Mouse (Mus musculus) T-cell, adult 2 months (primary cell): ENCODE results near the gene Qser1.
A peak's percentile ranks its signal among the peaks of the same experiment; 100 is the strongest.
"Not testable (repeated sequence)": the region's sequence is repeated elsewhere in the genome, so short reads cannot be mapped to it uniquely, and the experiment has no call there.

Experiments
- DNase-seq: peaks from one replicate; pipeline ENCODE4 v3.0.0; 2022; ENCODE audit warnings: low spot score

Gene Qser1

DNA sequence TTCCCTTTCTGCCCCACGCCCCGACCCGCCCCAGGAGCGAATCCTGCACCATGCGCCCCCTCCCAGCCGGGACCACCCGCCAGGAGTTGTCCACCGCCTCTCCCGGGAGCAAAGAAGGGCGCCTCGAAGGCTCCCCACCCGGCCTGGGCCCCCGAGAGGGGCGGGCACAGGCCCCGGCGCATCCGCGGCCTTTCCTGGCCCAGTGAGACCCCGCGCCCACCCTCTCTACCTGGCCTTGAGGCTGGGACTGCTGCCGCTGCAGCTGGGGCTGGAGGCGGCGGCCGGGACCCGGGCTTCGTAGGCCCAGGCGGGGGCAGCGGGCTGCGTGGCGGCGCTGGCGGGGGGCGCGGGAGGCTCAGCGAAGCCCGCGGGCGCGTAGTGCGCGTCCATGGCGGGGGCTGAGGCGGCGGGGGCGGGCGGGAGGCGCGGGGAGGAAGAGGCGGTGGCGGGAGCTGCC lies at the start of gene Qser1:
Gene Qser1 (minus strand): TSS at position 390 of the 457 bp plus-strand sequence.
- DNase-seq, result no peak

DNA sequence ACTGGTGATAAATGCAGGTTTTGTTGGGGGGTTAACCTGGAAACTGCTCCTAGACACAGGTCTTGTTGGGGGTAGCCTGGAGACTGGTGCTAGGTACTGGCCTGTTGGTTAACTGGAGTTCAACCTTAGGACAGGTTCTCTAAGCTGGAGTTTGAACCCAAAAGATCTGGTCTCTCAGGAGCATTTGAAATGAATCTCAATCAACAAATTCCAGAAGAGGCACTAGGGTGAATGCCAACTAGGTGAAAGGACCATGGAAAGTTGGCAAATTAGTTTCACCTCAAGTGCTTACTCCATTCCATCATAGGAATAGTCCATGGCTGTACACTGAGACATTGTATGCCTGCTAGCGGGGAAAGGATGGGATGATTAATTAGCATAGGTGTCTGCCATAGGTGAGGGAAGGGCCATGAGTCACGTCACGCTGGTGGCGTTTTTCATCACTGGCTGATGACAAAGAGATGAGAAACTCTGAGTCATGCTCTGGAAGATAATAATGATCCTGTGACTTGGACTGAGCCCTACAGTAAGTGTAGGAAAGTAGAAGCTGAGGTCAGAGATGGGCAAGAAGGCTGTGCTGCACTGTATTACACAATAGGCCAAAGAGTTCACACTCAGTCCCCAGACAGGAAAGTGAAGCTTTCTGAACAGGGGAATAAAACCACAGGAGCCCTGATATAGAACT lies 47.8 kb upstream of the Qser1 start:
- DNase-seq, result no peak

DNA sequence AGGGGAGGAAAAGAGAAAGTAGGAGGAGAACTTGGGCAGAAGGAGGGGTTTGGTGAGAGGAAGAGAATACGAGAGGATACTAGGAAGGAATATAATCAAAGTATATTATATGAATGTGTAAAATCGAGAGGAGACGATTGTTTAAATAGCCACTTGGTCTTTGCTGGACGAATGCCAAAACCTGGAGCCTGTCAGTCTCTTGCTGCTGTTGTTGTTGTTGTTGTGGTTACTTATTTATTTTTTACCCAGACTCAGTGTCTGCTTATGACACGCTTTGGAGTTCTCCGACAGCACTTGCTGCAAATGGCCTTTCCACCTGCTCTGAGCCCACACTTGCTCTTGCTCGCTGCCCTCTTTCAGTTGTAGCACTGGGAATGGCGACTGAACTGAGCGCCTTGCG lies 43.9 kb upstream of the Qser1 start:
- DNase-seq, result no peak

DNA sequence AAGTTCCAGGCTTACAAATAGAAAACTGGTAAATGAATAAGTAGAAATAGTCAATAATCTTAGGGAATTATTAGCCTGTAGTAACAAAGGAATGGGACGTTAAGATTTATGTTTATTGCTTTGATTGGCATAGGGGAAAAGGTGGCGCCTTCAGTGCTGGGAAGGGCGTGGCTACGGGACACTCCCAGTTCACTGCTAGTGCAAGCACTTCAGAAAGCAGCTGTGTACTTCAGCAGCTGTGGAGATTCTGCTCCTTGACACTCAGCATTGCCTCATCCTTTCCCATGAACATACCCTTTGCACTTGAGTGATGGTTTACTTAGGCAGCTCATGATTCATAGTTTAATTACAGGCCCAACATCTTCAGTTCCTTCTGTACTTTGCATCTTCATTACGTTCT lies 42.5 kb upstream of the Qser1 start:
- no peak for DNase-seq

DNA sequence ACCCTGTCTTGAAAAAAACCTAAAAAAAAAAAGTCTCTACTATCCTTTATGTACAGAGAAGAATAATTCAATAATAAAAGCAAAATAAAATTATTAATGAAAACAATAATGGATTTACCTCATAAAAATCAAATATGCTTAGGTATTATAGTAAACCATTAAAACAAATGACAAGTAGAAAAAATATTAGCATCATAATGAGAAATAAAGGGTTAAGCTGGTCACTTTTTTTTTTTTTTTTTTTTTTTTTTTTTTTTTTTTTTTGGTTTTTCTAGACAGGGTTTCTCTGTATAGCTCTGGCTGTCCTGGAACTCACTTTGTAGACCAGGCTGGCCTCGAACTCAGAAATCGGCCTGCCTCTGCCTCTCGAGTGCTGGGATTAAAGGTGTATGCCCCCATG lies 41.5 kb upstream of the Qser1 start:
- DNase-seq, result not testable (repeated sequence)

DNA sequence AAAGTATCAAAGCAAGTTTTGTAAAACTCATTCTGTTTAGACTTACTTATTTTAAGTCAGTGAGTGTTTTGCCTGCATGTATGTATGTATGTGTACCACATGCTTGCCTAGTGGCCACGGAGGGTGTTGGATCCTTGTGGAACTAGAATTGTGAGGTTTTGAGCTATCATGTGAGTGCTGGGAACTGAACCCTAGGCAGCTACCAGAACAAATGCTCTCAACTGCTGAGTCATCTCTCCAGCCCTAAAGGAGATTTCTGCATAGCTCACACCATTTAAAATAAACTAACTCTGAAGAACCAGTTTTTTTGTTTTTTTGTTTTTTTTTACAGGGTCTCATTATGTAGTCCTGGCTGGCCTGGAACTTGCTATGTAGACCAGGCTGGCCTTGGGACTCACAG lies 39.7 kb upstream of the Qser1 start:
- DNase-seq, result no peak

DNA sequence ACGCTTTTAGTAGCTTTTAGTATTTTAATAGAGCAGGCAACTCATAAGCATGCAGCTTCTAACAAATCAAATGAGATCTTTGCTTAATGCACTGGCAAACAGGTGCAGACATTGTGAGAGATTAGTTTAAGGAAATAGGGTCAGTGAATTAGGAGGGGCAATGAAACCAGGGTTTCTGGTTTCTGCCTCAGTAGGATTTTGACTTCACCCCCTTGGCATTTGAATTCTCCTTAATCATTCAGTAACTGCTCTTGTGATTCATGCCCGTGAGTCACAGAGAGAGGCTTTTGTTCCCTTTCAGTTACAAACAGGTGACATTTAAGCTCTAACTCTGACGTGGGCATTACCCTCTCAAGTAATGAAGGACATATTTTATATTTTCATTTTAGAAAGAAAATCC lies 39.2 kb upstream of the Qser1 start:
- DNase-seq, result no peak

DNA sequence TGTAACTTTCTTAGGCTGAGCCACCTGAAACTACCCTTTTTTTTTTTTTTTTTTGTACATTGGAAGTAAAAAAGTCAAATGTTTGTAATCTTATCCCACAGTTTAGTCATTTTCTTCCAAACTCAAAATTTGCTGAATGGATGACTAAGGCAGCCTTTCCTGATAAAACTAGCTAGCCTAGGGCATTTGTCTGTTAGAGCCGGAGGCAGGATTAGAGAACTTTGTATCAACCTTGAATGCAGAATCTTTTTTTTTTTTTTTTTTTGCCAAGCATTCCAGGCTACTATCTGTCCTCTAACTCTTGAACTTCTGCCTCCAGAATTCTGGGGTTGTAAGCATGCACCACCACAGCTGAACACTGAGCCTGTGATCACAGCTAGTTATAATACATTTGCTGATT lies 38.3 kb upstream of the Qser1 start:
- no peak for DNase-seq

DNA sequence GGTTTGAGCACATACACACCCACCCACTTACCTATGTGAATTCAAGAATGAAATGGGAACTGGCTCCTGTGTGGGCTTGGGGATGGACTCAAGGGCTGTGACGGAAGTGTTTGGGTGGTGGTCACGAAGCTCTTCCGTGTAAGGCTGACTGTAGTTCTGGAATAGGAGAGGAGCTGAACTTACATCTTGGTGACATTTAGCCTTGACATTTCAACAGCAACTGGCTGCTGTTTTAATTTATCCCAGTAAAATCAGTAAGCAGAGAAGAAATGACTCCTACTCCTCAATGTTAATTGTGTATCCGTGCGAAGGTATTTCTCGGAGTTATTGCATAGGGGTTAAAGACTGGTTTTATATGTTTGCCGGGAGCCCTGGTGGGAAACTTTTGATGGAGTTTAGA lies 36.0 kb upstream of the Qser1 start:
- no peak for DNase-seq

DNA sequence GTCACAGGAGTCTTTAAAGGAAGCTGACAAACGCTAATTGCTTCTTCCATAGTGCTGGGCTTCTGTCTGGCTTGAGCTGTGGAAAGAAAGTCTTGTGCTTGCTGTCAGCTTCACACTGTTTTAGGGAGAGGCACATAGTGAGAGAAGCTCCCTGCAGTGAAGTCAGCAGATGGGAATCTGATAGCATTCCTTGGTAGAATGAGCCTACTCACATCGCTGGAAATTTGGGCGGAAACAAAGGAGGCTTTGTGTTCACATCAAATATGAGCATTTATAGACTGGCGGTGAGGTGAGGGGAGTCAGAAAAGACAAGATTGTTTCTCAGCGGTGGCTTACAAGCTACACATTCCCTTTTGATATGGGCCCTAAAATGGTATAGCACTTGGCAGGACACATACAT lies 35.1 kb upstream of the Qser1 start:
- DNase-seq, result no peak

DNA sequence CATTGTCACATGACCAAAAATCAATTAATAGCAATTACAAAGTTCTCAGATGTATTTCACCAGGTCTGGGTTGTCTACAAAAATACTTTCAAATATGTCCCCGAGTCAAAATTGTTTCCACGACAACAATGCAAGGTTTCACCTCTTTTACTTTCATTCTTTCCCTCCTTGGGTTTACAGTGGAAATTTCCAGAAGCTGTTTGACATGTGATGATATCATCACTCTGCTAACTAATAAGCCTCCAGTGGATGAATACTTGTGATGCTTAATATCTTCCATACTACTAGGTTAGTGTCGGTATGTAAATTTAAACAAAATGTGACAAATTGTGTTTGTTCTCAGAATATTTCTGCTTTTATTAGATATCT lies 33.4 kb upstream of the Qser1 start:
- DNase-seq, result no peak

DNA sequence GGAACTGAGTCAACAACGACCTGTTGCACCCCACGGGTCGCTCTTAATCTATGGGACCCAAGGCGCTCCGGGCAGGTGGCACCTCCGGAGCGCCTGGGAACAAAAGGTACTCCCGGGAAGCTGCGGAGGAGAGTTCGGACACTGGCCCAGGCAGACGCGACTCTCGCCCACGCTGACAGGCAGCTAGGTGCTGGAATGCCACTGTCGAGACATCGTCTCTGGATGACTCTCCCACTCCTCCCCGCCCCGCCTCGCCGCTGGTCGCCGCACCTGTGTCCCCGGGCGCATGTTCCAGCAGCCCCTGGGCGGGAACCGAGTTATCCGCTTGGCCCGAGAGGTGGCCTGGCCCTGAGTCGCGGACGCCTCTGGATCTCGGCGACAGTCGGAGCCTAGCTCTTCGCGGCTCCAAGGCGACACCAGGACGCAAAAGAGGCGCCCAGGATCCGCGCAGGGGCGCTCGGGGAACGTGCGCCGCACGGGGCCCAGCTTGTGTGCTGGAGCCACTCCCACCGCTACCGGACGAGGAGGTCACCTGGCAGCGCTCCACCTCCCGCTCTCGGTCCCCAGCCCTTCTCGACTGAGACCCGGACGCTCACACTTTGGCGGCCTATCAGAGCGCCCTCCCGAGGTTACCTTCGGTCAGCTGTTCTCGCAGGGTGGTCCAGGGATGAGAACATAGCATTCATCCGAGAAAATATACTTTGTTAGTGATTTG lies 32.9 kb upstream of the Qser1 start, which contains the start of gene Prrg4:
Gene Prrg4 (minus strand): TSS at position 601 of the 715 bp plus-strand sequence.
- peak; percentile 52 for DNase-seq

DNA sequence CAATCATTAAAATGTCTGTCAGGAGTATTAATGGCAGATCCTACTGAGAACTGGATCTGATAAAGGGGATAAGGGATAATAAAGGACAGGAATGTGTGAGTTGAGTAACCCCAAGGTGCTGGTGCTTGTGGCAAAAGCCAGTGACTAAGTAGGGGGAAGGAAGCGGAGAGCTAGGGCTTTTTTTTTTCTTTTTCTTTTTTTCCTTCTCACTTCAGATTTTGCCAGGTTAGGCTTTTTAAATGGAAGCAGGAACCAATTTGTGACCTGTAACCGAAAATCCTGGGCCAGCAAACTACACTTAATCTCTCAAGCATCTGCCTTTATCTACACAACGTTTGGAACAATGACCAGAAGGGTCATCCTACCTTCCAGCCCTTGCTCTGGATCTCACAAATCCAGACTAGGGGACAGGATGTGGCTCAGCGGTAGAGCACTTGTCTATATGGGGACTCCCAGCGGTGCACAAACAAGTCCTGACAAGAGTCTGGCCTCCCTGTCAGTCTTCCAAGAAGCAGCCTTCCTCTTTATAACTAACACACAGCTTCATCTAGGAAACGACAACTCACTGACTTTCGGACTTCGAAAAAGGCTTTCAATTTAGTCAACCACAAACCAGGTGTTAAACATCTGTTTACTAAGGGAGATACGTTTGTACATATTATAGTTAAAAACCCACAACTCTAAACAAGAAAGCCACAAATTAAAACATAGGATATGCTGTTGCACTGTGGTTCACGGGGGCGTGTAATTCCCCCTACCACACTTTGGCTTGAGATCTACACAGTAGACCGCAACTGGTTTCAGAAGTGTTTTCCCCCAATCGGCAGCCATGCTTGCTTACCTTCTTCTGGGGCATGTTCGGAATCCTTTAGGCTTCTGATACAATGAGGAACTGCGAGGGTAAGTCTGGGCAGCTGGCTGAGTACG lies 31.9 kb upstream of the Qser1 start:
- DNase-seq, result peak; percentile 56

DNA sequence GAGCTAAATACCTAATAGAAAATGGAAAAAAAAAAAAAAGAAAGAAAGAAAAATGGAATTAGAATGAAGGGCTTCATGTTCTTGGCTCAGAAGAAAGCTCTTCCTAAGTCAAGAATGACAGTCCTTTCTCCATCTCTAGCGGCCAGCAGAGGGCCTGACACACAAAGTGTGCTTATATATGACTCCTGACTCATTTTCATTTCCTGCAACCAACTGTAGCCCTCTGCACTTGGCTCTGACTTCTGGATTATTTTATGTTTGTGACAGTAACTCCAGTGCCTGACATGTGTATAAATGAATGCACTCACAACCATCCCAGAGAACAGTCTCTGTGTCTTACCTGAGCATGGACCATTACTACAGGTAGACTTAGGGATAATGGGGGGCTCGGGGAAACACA lies 31.1 kb upstream of the Qser1 start:
- peak; percentile 44 for DNase-seq

DNA sequence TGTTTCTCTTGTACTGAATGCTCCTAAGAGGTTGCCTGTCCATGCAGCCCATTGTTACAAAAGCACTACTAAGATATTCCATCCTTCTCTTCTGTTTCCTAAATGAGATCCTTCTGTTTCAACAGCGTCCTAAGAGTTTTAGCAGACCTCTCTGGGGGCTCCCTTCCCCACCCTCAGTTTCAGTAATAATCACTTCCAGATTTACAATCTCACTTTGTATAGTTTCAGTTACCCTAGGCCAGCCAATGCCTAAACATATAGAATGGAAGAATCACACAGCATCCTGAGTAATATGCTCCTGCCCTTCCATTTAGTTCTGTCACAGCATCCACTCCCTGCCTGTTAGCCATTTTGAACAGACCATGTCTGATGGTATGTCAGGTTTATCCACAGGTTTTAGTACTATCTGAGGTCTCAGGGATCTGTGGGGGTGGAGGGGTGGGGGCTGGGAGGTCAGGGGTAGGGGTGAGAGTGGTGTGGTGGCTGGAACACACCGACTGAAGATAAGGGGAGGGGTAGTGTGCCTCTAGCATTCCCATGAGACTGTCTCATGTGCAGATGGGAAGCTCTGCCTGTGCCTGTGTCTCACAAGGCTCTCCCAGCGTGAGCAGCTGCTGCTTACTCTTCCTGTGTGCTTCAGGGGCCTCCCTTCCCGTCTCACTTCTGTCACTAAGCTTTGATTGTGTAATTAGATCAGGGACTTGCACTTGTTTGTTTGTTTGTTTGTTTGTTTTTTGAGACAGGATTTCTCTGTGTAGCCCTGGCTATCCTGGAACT lies 30.3 kb upstream of the Qser1 start:
- no peak for DNase-seq

DNA sequence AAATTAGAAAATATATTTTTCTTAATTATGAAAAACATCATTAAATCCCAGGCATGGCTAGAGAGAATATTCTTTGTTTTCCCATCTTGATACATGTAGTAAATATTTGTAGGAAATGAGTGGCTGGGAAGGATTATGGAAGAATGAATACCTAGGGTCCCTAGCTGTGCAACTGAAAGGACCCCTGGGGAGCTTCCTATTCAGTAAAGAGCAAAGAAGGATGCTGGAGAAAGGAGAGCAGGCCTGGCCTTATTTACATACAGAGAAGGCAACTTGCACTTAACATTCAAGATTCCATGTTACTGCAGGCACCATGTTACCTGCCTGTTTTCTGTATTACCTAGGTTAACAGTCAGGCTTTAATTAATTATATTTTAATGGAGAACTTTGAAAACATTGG lies 26.0 kb upstream of the Qser1 start:
- no peak for DNase-seq

DNA sequence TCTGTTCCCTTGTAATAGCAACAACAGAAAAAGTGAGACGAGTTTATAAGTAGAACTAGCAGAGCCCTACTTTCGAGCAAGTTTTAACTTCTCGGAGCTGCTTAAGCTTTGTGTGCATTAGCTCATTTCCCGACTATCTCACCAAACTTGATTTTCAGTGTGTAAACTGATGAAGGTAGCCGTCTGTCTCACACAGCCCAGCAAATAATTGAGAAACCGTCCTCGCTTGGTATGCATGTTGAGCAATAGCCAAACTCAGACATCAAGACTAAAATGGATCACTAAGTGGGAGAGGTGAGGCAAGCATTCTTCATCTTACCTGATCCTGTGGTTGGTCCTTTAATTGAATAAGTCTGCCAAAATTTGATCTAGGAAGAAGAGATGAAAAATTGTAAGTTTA lies 25.2 kb upstream of the Qser1 start:
- no peak for DNase-seq

DNA sequence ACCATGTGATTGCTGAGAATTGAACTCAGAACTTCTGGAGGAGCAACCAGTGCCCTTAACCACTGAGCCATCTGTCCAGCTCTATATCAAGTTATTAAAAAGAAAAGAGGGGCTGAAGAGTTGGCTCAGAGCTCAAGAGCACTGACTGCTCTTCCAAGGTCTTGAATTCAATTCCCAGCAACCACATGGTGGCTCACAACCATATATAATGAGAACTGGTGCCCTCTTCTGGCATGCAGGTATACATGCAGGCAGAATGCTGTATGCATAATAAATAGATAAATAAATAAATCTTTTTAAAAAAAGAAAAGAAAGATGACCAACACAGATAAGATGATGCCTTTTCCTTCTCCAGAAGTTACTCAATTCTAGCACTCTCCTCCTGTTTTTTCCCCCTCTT lies 24.4 kb upstream of the Qser1 start:
- no peak for DNase-seq

DNA sequence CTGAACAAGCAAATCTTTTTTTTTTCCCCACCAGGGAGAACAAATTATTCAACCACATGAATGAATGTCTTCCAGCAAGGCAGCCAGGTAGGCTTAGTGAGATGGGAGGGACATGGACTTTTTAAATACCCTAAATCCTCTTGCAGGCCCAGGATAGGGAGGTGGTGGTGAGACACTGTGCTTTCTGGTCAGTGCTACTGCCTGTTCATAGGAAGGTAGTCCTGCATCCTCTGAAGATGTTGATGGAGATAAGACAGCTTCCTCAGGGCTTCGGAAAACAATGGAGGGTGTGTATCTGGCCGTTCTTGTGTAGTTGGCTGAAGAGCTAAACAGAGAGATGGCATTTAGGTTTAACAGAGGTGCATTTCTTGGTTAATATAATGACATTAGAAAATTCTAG lies 15.9 kb upstream of the Qser1 start:
- DNase-seq, result no peak

DNA sequence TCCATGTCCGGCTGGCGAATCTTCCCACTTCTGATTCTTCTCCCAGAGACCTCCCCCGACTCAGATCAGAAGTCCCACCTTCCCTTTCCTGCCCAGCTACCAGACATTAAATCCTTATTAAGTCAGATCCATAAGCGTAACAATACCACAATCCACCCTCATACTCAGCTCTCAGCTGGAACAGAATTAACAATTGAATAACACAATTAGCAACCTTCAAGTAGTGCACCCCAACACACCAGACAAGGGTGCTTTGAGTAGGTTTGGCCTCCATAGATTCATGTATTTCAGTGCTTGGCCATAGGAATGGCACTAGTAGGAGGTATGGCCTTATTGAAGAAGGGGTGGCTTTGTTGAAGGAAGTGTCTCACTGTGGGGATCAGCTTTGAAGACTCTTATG lies 9.6 kb upstream of the Qser1 start:
- DNase-seq, result no peak

DNA sequence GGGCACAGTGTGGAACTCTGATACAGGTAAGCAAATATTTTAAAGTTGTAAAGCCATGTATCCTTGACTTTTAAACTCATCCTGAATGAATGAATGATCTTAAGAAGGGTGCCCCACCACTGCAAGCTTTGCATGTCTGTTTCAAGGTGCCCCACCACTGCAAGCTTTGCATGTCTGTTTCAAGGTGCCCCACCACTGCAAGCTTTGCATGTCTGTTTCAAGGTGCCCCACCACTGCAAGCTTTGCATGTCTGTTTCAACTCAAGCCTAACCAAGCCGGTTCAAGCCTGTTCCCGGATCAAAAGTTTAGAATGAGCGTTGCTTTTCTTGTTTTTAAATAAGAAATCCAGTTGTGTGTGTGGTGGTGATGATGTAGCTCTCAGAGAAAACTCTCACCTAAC lies 2.2 kb upstream of the Qser1 start:
- not testable (repeated sequence) for DNase-seq
